Mouse (Mus musculus) B cell, adult 62 days (primary cell): Measurements from ENCODE around the gene Ccdc71. TPM values are rescaled to one million over a fixed set of nuclear protein-coding genes. Genes with fewer than 3 reads are reported as not detected.

Experiments
- total RNA-seq: library from RNA; stranded (reverse); gene quantifications from 4 replicates; pipeline ENCODE4 v1.2.4, GENCODE M21; 2023

Ccdc71 gene
- total RNA-seq, result 21.9 to 31.4 TPM (median 28.3 TPM) in 4 replicates

DNA sequence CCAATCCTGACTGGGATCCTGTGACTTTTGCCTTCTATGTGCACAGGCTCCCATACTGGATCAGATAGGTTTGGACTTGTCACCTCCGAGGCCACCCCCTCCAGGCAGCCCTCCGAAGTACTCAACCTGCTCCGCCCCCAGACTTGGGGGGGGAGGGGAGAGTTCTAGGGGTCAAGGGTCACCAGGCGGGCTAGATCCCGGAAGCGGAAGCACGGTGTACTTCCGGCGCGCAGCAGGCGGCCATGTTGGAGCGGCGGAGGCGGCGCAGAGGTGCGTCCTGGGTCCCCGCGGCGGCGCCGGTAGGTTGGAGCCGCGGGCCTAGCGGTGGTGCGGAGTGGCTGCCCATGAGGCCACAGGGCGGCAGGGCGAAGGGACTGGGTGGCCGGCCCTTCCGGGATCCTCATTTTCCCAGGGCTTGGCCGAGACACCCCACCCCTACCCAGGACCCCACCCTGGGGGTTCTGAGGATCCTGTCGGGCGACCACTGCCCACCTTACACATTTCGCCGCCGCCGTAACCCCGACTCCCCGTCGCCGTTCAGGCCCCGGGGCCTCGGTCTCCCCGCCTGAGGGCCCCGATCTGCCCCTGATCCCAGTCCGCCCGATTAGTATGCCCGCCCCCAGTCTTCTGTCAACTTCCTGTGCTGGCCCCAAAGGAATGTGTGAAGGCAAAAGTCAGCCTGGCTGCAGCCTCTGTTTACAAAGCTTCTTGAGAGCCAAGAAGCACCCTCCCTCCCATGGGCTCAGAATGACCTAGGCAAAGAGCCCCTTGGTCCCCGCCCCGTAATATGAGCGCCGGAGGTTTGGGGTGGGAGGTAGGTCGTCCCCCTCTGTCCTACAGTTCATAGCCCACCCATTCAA lies at the start of gene Ccdc71:
Gene Ccdc71, plus strand, starts transcription at position 209 of the 860 bp plus-strand sequence.

DNA sequence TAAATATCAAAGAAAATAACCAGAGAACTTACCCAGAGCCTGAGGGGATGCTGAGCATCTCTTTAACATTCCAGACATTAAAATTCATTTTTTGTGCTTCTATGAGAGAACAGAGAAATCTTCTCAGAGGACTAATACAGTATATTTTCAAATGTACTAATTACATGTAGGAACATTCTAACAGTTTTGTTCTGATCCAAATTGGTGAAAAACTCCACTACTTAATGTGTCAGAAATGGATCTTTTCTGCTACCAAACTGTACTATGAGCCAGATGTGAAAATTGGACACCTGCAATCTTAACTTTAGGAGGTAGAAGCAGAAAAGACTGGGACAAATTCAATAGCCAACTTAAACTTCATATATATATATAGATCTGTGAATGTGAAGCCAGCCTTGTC lies 31.9 kb upstream of the Ccdc71 start, which contains the start of gene Ccdc36:
Gene Ccdc36, minus strand, starts transcription at position 101 of the 400 bp plus-strand sequence.

DNA sequence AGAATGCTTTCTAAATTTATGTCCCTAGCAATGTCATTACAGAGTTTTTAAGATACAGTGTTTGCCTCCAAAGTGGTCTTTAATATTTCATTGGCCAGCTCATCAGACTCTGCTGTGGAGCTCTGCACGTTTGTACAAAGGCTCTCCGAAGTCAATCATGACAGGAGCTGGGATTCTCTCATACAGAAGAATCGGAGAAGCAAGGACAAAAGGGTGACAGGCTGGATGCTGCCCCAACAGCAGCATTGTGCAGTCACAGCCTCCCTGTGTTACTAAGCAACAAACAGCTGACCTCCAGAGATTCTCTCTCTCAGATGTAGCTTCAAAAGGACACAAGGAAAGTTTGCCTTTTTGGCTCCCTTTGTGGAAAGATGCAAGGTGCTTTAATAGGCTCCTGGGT lies 24.1 kb upstream of the Ccdc71 start, which contains the start of gene BC048562:
Gene BC048562, plus strand, starts transcription at position 301 of the 400 bp plus-strand sequence.

GRCm38 (mm10) chr9:108461181-108461631 lies 879 bp downstream of the Ccdc71 start, which contains the start of gene Klhdc8b:
Gene Klhdc8b, minus strand, starts transcription at chr9:108461581.

DNA sequence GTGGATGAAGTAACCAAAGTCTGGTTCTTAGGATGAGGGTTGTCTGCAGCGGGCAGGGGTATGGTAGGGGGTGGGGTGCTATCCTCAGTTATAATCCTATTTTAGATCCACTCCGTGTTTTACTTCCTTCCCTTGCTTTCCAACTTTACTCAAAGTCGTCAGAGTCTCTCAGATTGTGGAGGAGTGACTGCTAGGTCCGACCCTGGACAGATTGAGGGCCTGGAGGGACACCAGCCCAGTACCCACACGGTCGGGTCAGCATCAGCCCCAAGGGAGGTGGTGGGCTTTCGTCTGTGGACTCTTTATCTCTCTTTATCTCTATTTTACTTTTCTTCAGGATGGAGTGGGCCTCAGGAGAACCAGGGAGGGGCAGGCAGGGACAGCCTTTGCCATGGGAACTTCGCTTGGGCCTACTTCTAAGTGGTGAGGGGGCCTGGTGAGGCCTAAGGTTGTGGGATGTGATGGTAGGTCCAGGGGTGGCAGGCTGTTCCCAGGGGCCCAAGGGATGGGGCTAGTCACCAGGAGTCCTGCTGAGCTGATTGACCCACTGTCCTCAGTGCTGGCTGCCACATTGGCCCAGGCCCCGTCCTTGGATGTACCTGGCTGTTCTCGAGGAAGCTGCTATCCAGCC lies 19.5 kb downstream of the Ccdc71 start, which contains the start of gene Lamb2:
Gene Lamb2, plus strand, starts transcription at position 16 of the 631 bp plus-strand sequence.

GRCm38 (mm10) chr9:108490559-108491285 lies 30.4 kb downstream of the Ccdc71 start, which contains the start of gene Usp19:
Gene Usp19, plus strand, starts transcription at chr9:108490602.

DNA sequence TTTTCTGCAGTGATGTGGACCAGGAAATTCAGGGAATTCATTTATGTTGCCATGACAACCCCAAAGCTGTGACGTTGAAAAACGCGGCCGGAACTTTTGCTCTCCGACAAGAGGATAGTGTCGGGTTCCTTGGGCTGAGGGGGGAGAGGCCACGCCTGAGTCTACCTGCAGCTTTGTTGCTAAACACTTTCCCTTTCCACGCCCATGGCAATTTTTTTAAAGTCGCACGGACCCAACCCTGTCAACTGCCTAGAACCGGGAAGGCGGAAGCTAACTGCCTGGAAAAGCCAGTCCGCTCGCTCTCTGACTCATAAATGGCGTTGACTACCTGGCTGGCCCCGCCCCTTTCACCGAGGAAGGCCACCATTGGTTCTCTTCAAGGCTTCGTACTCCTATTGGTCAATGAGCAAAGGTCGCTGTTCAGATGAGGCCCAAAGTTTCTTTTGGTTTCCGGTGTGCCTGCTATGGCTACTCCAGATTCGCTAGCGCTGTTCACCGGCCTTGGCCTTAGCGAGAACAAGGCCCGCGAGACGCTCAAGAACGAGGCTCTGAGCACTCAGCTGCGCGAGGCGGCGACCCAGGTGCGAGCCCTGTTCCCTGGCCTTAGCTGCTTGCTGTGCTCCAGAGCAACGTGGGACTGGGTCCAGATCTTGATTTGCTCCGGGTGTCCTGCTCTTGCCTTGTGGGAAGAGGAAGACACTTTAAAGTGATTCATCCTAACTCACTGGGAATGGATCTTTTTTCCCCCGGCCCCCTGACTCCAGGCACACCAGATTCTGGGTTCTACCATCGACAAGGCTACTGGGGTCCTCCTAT lies 47.5 kb downstream of the Ccdc71 start, which contains the start of gene Qars:
Gene Qars, plus strand, starts transcription at position 88 of the 816 bp plus-strand sequence.

Other genes with a start within 250 kb of the Ccdc71 start
- 21.3 to 25.8 TPM (median 23.0 TPM) in 4 replicates for gene Dag1, start 196.6 kb upstream of the Ccdc71 start, total RNA-seq
- 4.3 to 9.3 TPM (median 6.5 TPM) in 4 replicates for gene Nicn1, start 170.1 kb upstream of the Ccdc71 start, total RNA-seq
- 1.5 to 2.8 TPM (median 1.7 TPM) in 4 replicates for gene Amt, start 163.7 kb upstream of the Ccdc71 start, total RNA-seq
- gene Rhoa, start 154.4 kb upstream of the Ccdc71 start, total RNA-seq, result 459 to 484 TPM (median 482 TPM) in 4 replicates
- 8.2 to 15.1 TPM (median 11.3 TPM) in 4 replicates for gene Tcta, start 154.4 kb upstream of the Ccdc71 start, total RNA-seq
- 310 to 331 TPM (median 320 TPM) in 4 replicates for gene Gpx1, start 121.6 kb upstream of the Ccdc71 start, total RNA-seq
- gene Usp4, start 112.7 kb upstream of the Ccdc71 start, total RNA-seq, result 176 to 184 TPM (median 183 TPM) in 4 replicates
- gene 1700102P08Rik, start 67.7 kb upstream of the Ccdc71 start, total RNA-seq, result 4.1 to 6.6 TPM (median 5.6 TPM) in 4 replicates
- gene Ccdc36, start 32.0 kb upstream of the Ccdc71 start, total RNA-seq, result not detected in 4 replicates
- gene BC048562, start 24.0 kb upstream of the Ccdc71 start, total RNA-seq, result not detected in 4 replicates
- gene Klhdc8b, start 1.1 kb downstream of the Ccdc71 start, total RNA-seq, result 2.1 to 5.2 TPM (median 3.3 TPM) in 4 replicates
- 0.13 to 0.83 TPM (median 0.24 TPM) in 3 of 4 replicates, not detected in the other for gene Lamb2, start 19.2 kb downstream of the Ccdc71 start, total RNA-seq
- 287 to 325 TPM (median 308 TPM) in 4 replicates for gene Usp19, start 30.1 kb downstream of the Ccdc71 start, total RNA-seq
- gene Qars, start 47.2 kb downstream of the Ccdc71 start, total RNA-seq, result 173 to 207 TPM (median 195 TPM) in 4 replicates
- 219 to 250 TPM (median 225 TPM) in 4 replicates for gene Qrich1, start 56.3 kb downstream of the Ccdc71 start, total RNA-seq
- 174 to 207 TPM (median 193 TPM) in 4 replicates for gene Impdh2, start 99.8 kb downstream of the Ccdc71 start, total RNA-seq
- 24.6 to 30.8 TPM (median 25.4 TPM) in 4 replicates for gene Ndufaf3, start 106.9 kb downstream of the Ccdc71 start, total RNA-seq
- 79.6 to 104 TPM (median 84.6 TPM) in 4 replicates for gene Dalrd3, start 109.4 kb downstream of the Ccdc71 start, total RNA-seq
- 40.1 to 42.8 TPM (median 42.0 TPM) in 4 replicates for gene Wdr6, start 118.2 kb downstream of the Ccdc71 start, total RNA-seq
- 4.0 to 6.6 TPM (median 5.5 TPM) in 4 replicates for gene P4htm, start 137.1 kb downstream of the Ccdc71 start, total RNA-seq
- 165 to 172 TPM (median 168 TPM) in 4 replicates for gene Arih2, start 188.9 kb downstream of the Ccdc71 start, total RNA-seq
- 15.5 to 20.3 TPM (median 17.4 TPM) in 4 replicates for gene Slc25a20, start 201.6 kb downstream of the Ccdc71 start, total RNA-seq
- gene Prkar2a, start 228.8 kb downstream of the Ccdc71 start, total RNA-seq, result 5.8 to 11.4 TPM (median 8.9 TPM) in 4 replicates